Mouse (Mus musculus): ENCODE results near the gene Trp53rkb. TPM values are rescaled to one million over a fixed set of nuclear protein-coding genes. Genes with fewer than 3 reads are reported as not detected.
"Not testable (repeated sequence)": the region's sequence is repeated elsewhere in the genome, so short reads cannot be mapped to it uniquely, and the experiment has no call there.

The Trp53rkb gene
- polyA plus RNA-seq, 1 experiment from 2014 or later: 13.2 TPM

GRCm38 (mm10) chr2:166774275-166774674 is 18.1 kb upstream of the Trp53rkb start:
- H3K9ac ChIP-seq: no peak overlapping the region
- no peak for ATAC-seq (ENCODE audit: low FRiP score, low read depth)
- no peaks in the 10 kb centered on the region for H3K9me3 ChIP-seq
- no peak overlapping the region for H3K27ac ChIP-seq
- no peaks in the 10 kb centered on the region for H3K4me1 ChIP-seq
- H3K4me3 ChIP-seq: no peak overlapping the region
- WGBS: 88% methylated on average over 10 of the region's 10 CpGs
- no peak overlapping the region for H3K4me2 ChIP-seq (replicated peaks)
- no peaks in the 10 kb centered on the region for H3K36me3 ChIP-seq
- H3K27me3 ChIP-seq (replicated peaks): no peaks in the 10 kb centered on the region

GRCm38 (mm10) chr2:166775357-166775893 is 16.9 kb upstream of the Trp53rkb start:
- 65% methylated on average over 11 of the region's 11 CpGs for WGBS
- no peaks in the 10 kb centered on the region for H3K9me3 ChIP-seq
- H3K36me3 ChIP-seq: no peaks in the 10 kb centered on the region
- H3K4me1 ChIP-seq: peaks cover 6% of the 10 kb centered on the region; the same call in 1 of the 2 replicates
- no peak overlapping the region for H3K9ac ChIP-seq
- no peak overlapping the region for H3K27ac ChIP-seq
- no peaks in the 10 kb centered on the region for H3K27me3 ChIP-seq (replicated peaks)
- no peak overlapping the region for H3K4me3 ChIP-seq
- ATAC-seq (ENCODE audit: low FRiP score, low read depth): no peak
- H3K4me2 ChIP-seq (replicated peaks): no peak overlapping the region

- Histone ChIP-seq H3K27ac (no peak overlapping the region), H3K27me3 (replicated peaks) (no peaks in the 10 kb centered on the region), H3K4me2 (replicated peaks) (no peak overlapping the region), H3K4me1 (peaks cover 12% of the 10 kb centered on the region), H3K4me3 (no peak overlapping the region), H3K9me3 (no peaks in the 10 kb centered on the region), H3K36me3 (no peaks in the 10 kb centered on the region), H3K9ac (no peak overlapping the region)
- 18% methylated on average over 1 of the region's 2 CpGs for WGBS
- ATAC-seq (ENCODE audit: low FRiP score, low read depth): no peak
Measured at GRCm38 (mm10) chr2:166776272-166776671, 16.1 kb upstream of the Trp53rkb start.

- Histone ChIP-seq H3K27ac (no peak overlapping the region), H3K9ac (no peak overlapping the region), H3K9me3 (no peaks in the 10 kb centered on the region), H3K4me1 (peaks cover 12% of the 10 kb centered on the region), H3K36me3 (no peaks in the 10 kb centered on the region), H3K4me3 (no peak overlapping the region), H3K4me2 (replicated peaks) (no peak overlapping the region), H3K27me3 (replicated peaks) (no peaks in the 10 kb centered on the region)
- no peak for ATAC-seq (ENCODE audit: low FRiP score, low read depth)
- WGBS: 41% methylated on average over 8 of the region's 8 CpGs
Measured at GRCm38 (mm10) chr2:166779956-166780355, 12.4 kb upstream of the Trp53rkb start.

- 12% methylated on average over 9 of the region's 9 CpGs for WGBS
- H3K4me2 ChIP-seq (replicated peaks): no peak overlapping the region
- ATAC-seq (ENCODE audit: low FRiP score, low read depth): no peak
- H3K36me3 ChIP-seq: no peaks in the 10 kb centered on the region
- no peaks in the 10 kb centered on the region for H3K9me3 ChIP-seq
- no peak overlapping the region for H3K9ac ChIP-seq
- H3K4me1 ChIP-seq: peaks cover 19% of the 10 kb centered on the region
- no peak overlapping the region for H3K4me3 ChIP-seq
- H3K27ac ChIP-seq: no peak overlapping the region
- H3K27me3 ChIP-seq (replicated peaks): no peaks in the 10 kb centered on the region
Measured at GRCm38 (mm10) chr2:166780980-166781578, 11.3 kb upstream of the Trp53rkb start.

- ATAC-seq (ENCODE audit: low FRiP score, low read depth): no peak
- H3K27ac ChIP-seq: no peak overlapping the region
- no peaks in the 10 kb centered on the region for H3K9me3 ChIP-seq
- H3K36me3 ChIP-seq: no peaks in the 10 kb centered on the region
- H3K4me3 ChIP-seq: no peak overlapping the region
- H3K27me3 ChIP-seq (replicated peaks): no peaks in the 10 kb centered on the region
- H3K4me2 ChIP-seq (replicated peaks): no peak overlapping the region
- H3K9ac ChIP-seq: no peak overlapping the region
- 80% methylated on average over 6 of the region's 6 CpGs for WGBS
- H3K4me1 ChIP-seq: peaks cover 23% of the 10 kb centered on the region
Measured at GRCm38 (mm10) chr2:166784376-166784775, 8.0 kb upstream of the Trp53rkb start.

GRCm38 (mm10) chr2:166786353-166787004 is 5.9 kb upstream of the Trp53rkb start:
- Histone ChIP-seq H3K4me2 (replicated peaks) (peak overlapping the region; percentile 79), H3K4me1 (peaks cover 10% of the 10 kb centered on the region; the same call in 1 of the 2 replicates), H3K9me3 (no peaks in the 10 kb centered on the region), H3K9ac (peak overlapping the region; percentile 69), H3K27me3 (replicated peaks) (no peaks in the 10 kb centered on the region), H3K4me3 (peak overlapping the region; percentile 59), H3K36me3 (no peaks in the 10 kb centered on the region), H3K27ac (no peak overlapping the region)
- WGBS: 1% methylated on average over 35 of the region's 35 CpGs
- peak; percentile 97 for ATAC-seq (ENCODE audit: low FRiP score, low read depth)

GRCm38 (mm10) chr2:166791738-166792137 is 593 bp upstream of the Trp53rkb start:
- Histone ChIP-seq H3K4me2 (replicated peaks) (no peak overlapping the region), H3K9ac (no peak overlapping the region), H3K36me3 (0 out of 2 replicates have a peak, but pooled peaks cover 8% of the 10 kb centered on the region), H3K4me1 (peaks cover 21% of the 10 kb centered on the region), H3K9me3 (no peaks in the 10 kb centered on the region), H3K27me3 (replicated peaks) (no peaks in the 10 kb centered on the region), H3K4me3 (no peak overlapping the region), H3K27ac (no peak overlapping the region)
- ATAC-seq (ENCODE audit: low FRiP score, low read depth): no peak
- 62% methylated on average over 5 of the region's 5 CpGs for WGBS

GRCm38 (mm10) chr2:166793542-166794214 is 1.3 kb downstream of the Trp53rkb start:
- peak; percentile 79 for ATAC-seq (ENCODE audit: low FRiP score, low read depth)

GRCm38 (mm10) chr2:166799615-166800472 is 7.5 kb downstream of the Trp53rkb start:
- H3K9ac ChIP-seq: no peak overlapping the region
- no peak overlapping the region for H3K4me2 ChIP-seq (replicated peaks)
- H3K27me3 ChIP-seq (replicated peaks): no peaks in the 10 kb centered on the region
- no peak overlapping the region for H3K27ac ChIP-seq
- 84% methylated on average over 11 of the region's 11 CpGs for WGBS
- H3K4me1 ChIP-seq: no peaks in the 10 kb centered on the region
- H3K4me3 ChIP-seq: no peak overlapping the region
- peaks cover 27% of the 10 kb centered on the region for H3K36me3 ChIP-seq
- no peaks in the 10 kb centered on the region for H3K9me3 ChIP-seq
- no peak for ATAC-seq (ENCODE audit: low FRiP score, low read depth)

More at GRCm38 (mm10) chr2:166793542-166794214, 1.3 kb downstream of the Trp53rkb start:
- Histone ChIP-seq H3K4me2 (replicated peaks) (peak overlapping the region; percentile 75), H3K9ac (peak overlapping the region; percentile 86), H3K27ac (peak overlapping the region; percentile 32; the same call in 1 of the 2 replicates), H3K4me1 (peaks cover 18% of the 10 kb centered on the region), H3K36me3 (peaks cover 27% of the 10 kb centered on the region), H3K4me3 (peak overlapping the region; percentile 79)
- H3K9me3 ChIP-seq; H3K27me3 ChIP-seq (replicated peaks): not testable (repeated sequence)
- WGBS: under 1% methylated on average over 76 of the region's 76 CpGs

- H3K4me2 ChIP-seq (replicated peaks): no peak overlapping the region
- no peaks in the 10 kb centered on the region for H3K27me3 ChIP-seq (replicated peaks)
- H3K9me3 ChIP-seq: no peaks in the 10 kb centered on the region
- no peak overlapping the region for H3K27ac ChIP-seq
- WGBS: 89% methylated on average over 7 of the region's 7 CpGs
- ATAC-seq (ENCODE audit: low FRiP score, low read depth): no peak
- H3K36me3 ChIP-seq: peaks cover 27% of the 10 kb centered on the region
- no peak overlapping the region for H3K9ac ChIP-seq
- H3K4me1 ChIP-seq: no peaks in the 10 kb centered on the region
- H3K4me3 ChIP-seq: no peak overlapping the region
Measured at GRCm38 (mm10) chr2:166800473-166800857, 8.1 kb downstream of the Trp53rkb start.

Measured in neural tube, embryonic 12.5 days (tissue).